Mouse (Mus musculus): ENCODE measurements around the gene Smyd4.

DNA sequence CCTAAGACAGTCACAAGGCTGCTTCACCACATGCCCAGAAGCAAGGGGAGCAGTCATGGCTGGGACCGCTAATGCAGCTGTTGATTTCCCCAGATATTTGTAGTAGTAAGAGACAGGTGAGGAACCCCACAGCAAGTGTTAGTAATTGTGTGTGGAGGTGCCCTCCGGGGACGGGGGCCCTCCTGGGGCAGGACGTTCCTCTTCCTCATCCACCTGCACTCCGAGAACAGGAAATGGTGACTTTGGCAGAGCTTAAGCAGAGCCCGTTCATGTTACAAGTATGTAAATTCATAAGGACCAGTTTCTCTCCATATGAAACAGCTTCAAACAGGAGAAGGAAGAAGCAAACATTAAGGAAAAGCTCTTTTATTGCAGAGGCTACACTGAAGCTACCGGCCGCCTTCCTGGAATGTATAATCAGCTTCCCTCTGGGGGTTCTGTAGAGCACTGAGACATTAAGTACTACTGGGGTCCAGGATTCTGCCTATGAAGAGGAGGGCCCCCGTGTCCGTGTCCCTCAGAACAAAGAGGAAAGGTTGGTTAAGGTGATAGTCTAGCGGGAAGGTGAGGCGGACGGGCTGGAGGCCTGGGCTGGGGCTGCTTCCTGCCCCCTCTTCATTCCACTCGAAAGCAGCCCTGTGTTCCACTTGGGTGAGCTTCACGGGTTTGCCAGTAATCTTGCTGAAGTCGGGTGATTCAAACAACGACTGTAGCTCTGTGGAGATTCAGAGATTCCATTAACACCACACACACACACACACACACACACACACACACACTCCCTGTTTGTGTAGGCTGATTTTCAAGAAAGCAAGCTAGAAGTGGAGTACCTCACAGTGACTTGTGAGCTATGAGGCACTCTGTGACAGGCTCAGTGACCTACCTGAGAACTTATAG is 61.7 kb downstream of the Smyd4 start:
- TF ChIP-seq POLR2A (IDR thresholded peaks at IDR 0.05; ENCODE audit: low read depth, low read length) (no peak), CTCF (conservative IDR thresholded peaks at IDR 0.05; ENCODE audit: insufficient read depth, insufficient read length, low read depth, low read length) (no peak)

Data from kidney, adult 2 months (tissue).